Mouse (Mus musculus) forebrain, embryonic 13.5 days (tissue): ENCODE results near the gene Glud1. TPM values are rescaled to one million over a fixed set of nuclear protein-coding genes. Genes with fewer than 3 reads are reported as not detected.
A peak's percentile ranks its signal among the peaks of the same experiment; 100 is the strongest.

Source experiments
- ATAC-seq: fragments of 200-750 bp; cut with Nextera tagmentation; 2 replicates; pipeline ENCODE4 v1.8.0; 2017
- H3K27ac ChIP-seq: fragments of 300-500 bp; sonication (generic); 2 replicates; pipeline ENCODE4 v1.5.1; 2015; ENCODE audit warnings: inconsistent platforms, mild to moderate bottlenecking, moderate library complexity
- H3K27me3 ChIP-seq: fragments of 300-500 bp; sonication (generic); 2 replicates; pipeline ENCODE4 v1.6.1; 2015; ENCODE audit warnings: mild to moderate bottlenecking, inconsistent platforms
- H3K36me3 ChIP-seq: fragments of 300-500 bp; sonication (generic); 2 replicates; pipeline ENCODE4 v1.6.1; 2015; ENCODE audit warnings: mild to moderate bottlenecking, inconsistent platforms; ENCODE audit not compliant: poor library complexity, severe bottlenecking
- H3K4me1 ChIP-seq: fragments of 300-500 bp; sonication (generic); 2 replicates; pipeline ENCODE4 v1.6.1; 2015; ENCODE audit warnings: inconsistent platforms
- H3K4me2 ChIP-seq: fragments of 300-500 bp; sonication (generic); 2 replicates; pipeline ENCODE4 v1.6.1; 2015; ENCODE audit warnings: inconsistent platforms, mild to moderate bottlenecking, moderate library complexity
- H3K4me3 ChIP-seq: fragments of 300-500 bp; sonication (generic); 2 replicates; pipeline ENCODE4 v1.5.1; 2015; ENCODE audit warnings: mild to moderate bottlenecking, inconsistent platforms
- H3K9ac ChIP-seq: fragments of 300-500 bp; sonication (generic); 2 replicates; pipeline ENCODE4 v1.6.1; 2015; ENCODE audit warnings: mild to moderate bottlenecking, inconsistent platforms
- H3K9me3 ChIP-seq: fragments of 300-500 bp; sonication (generic); replicated peaks from 2 replicates; pipeline ENCODE4 v1.6.1; 2016; ENCODE audit warnings: inconsistent platforms
- WGBS: fragments of 180-500 bp; shearing (Covaris S2); methylation state at CpG from one replicate; pipeline ENCODE4 v1.1.7; 2015; 5-methylcytosine and 5-hydroxymethylcytosine counted together
- polyA plus RNA-seq: library from polyadenylated mRNA; unstranded; fragments of >200 nt; fragmentation: Nextera tagmentation; extraction: Ambion mirVana; gene quantifications from 2 replicates; pipeline ENCODE4 v1.2.1, GENCODE M21; 2015

Glud1 gene
- polyA plus RNA-seq, 1 experiment from 2014 or later: 73.5 TPM

DNA sequence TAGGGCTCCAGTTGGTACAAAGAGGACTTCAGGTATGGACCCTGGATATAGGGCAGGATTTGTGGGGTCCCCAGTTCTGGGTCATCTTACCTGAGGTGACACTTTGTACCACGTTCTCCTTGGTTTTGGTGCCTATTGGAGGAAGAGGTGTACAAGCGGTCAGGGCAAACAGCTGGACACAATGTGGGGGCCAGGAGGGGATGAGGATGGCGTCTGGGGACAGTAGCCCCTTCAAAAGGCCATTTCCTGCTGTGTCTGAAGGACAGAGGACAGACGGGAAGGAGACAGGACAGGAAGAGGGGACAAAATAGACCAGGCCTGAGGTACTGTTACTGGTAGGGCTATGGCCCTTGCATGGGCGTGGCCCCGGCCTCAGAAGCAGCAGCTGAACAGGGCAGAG lies 63.1 kb downstream of the Glud1 start:
- H3K9ac ChIP-seq: no peak overlapping the region
- ATAC-seq: no peak

DNA sequence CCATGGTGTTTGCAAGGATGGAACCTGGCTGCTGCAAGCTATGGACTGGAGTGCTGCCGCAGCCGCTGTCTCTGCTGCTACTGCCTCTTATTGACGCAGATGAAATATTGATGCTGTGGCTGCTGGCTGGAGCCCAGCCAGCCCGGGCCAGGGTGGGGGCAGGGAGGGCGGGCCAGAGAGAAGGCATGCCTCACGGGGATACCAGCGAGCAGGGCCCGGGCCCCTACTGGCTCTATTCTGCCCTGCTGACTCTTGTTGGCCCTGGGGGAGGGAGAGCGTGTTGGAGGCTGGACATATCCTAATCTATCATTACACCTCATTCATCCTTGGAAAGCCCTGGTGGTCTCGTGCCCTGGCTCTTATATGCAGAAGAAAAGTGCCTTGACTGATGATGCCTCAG lies 64.0 kb downstream of the Glud1 start, which contains the start of gene Sncg:
TSS of gene Sncg (minus strand) at position 213 of the 400 bp plus-strand sequence.
- 65% methylated on average over 10 of the region's 10 CpGs for WGBS
- H3K9ac ChIP-seq: no peak within 1 kb of the TSS
- no peak for ATAC-seq

More for the DNA sequence above, 63.1 kb downstream of the Glud1 start:
- Histone ChIP-seq H3K4me1 (peaks cover 4% of the 10 kb centered on the region), H3K9me3 (no peaks in the 10 kb centered on the region), H3K4me3 (no peak overlapping the region), H3K36me3 (no peaks in the 10 kb centered on the region), H3K27ac (no peak overlapping the region), H3K4me2 (no peak overlapping the region), H3K27me3 (no peaks in the 10 kb centered on the region)
- 82% methylated on average over 6 of the region's 6 CpGs for WGBS

DNA sequence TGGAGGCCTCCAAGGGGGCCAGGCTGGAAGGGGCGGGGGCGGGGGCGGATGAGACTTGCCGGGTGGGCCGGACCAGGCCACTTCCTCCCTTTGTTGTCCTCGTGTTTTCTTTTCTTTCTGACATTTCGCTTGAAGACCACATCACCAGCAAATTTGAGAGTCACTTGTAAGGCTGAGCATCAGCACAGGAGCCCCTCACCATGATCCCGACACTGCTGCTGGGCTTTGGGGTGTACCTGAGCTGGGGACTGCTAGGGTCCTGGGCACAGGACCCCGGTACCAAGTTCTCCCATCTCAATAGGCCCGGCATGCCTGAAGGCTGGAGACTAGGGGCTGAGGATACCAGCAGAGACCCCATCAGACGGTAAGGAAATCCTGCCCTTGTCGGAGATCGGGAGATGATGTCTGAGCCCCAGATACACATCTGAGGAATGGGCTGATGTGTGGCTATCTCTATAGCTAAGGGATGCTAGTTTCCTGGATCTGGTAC lies 64.9 kb downstream of the Glud1 start, which contains the start of gene Mmrn2:
TSS of gene Mmrn2 (plus strand) at position 51 of the 490 bp plus-strand sequence.
- no peaks in the 10 kb centered on the region for H3K9me3 ChIP-seq
- no peak within 1 kb of the TSS for H3K27ac ChIP-seq
- 84% methylated on average over 13 of the region's 13 CpGs for WGBS
- H3K4me2 ChIP-seq: no peak within 1 kb of the TSS
- no peaks in the 10 kb centered on the region for H3K36me3 ChIP-seq
- no peaks in the 10 kb centered on the region for H3K27me3 ChIP-seq
- no peak within 1 kb of the TSS for H3K9ac ChIP-seq
- peaks cover 9% of the 10 kb centered on the region for H3K4me1 ChIP-seq
- ATAC-seq: no peak
- H3K4me3 ChIP-seq: no peak within 1 kb of the TSS

More for the DNA sequence above, 64.0 kb downstream of the Glud1 start, which contains the start of gene Sncg:
- no peak within 1 kb of the TSS for H3K4me3 ChIP-seq
- no peak within 1 kb of the TSS for H3K27ac ChIP-seq
- no peaks in the 10 kb centered on the region for H3K36me3 ChIP-seq
- H3K27me3 ChIP-seq: no peaks in the 10 kb centered on the region
- H3K4me1 ChIP-seq: peaks cover 9% of the 10 kb centered on the region
- H3K9me3 ChIP-seq: no peaks in the 10 kb centered on the region
- no peak within 1 kb of the TSS for H3K4me2 ChIP-seq

DNA sequence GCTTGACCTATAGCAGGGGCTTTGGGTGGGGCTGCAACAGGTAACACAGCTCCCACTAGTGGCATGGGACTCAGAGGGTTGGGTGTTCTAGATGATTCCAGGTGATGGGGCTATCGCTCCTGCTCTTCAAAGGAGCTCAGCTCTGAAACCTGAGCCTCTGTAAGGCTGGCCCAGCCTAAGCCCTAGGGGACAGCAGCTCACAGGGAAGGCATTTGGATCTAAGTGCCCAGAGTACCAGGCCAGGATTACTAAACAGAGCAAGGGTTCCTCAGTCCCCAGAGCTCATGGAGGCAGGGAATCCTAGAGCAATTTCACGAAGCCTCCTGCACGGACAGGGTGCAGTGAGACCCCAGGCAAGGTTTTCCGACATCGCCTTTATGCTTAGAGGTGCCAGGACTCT lies 65.4 kb downstream of the Glud1 start:
- 86% methylated on average over 5 of the region's 5 CpGs for WGBS
- Histone ChIP-seq H3K4me1 (peaks cover 9% of the 10 kb centered on the region), H3K4me2 (no peak overlapping the region), H3K27me3 (no peaks in the 10 kb centered on the region), H3K27ac (no peak overlapping the region), H3K9ac (no peak overlapping the region), H3K4me3 (no peak overlapping the region), H3K36me3 (no peaks in the 10 kb centered on the region), H3K9me3 (no peaks in the 10 kb centered on the region)
- ATAC-seq: no peak

DNA sequence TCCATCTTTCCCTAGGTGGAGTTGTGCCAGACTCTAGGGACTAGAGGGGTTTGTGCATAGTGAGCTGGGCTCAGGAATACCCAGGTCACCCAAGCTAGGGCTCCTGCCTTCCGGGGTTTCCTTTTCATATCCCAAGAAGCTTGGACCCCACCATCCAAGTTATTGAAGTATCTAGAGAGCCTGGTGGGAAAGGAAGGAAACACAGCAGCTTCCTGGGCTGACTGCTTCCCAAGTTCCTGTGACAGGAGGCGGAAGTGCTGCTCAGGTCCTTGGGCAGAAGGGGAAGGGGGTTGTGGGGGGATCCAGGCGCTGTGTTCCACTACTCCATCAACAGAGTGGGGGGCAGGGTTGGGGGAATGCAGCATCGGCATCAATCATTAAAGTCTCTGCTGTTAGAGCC lies 66.6 kb downstream of the Glud1 start:
- 82% methylated on average over 4 of the region's 4 CpGs for WGBS

DNA sequence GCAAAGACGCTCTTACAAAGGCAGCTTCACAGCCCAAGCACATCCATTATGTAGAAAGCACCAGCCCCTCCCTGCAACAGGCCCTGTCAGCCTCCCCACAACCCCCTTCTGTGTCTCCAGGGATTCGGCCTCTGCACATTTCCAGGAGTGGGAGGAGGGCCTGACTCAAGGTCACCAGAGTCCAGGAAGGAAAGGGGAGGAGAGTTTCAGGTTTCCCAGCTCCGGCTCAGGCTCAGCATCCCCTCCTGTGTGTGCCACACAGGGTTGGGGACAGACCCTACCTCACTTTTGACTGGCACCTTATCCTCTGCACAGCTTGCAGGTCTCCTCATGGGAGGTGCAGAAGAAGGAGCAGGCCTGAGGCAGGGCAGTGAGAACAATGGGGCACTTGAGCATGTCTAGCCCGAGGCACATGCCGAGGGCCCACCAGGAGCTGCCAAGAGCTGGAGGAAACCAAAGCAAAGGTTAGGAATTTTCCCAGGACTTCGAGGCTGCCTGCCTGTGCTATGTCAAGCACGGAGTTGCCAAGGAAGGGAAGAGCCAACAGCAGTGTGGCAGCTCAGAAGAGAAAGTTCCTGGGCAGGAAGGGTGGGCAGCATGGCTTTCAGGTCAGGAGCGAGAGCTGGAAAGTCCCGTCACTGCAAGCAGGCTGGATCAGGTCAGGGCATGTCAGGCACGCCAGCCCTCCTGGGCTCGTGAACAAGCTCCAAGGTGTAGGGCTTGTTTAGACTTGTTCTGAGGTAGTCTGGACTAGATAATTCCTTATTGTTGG lies 68.2 kb downstream of the Glud1 start:
- 40% methylated on average over 11 of the region's 11 CpGs for WGBS
- Histone ChIP-seq H3K4me2 (no peak overlapping the region), H3K27me3 (no peaks in the 10 kb centered on the region), H3K36me3 (no peaks in the 10 kb centered on the region), H3K9ac (no peak overlapping the region; the same call in 1 of the 2 replicates), H3K9me3 (no peaks in the 10 kb centered on the region), H3K4me1 (peaks cover 9% of the 10 kb centered on the region), H3K27ac (no peak overlapping the region), H3K4me3 (no peak overlapping the region)
- peak; percentile 44; the same call in 1 of the 2 replicates for ATAC-seq

More for the DNA sequence above, 66.6 kb downstream of the Glud1 start:
- Histone ChIP-seq H3K4me3 (no peak overlapping the region), H3K9ac (no peak overlapping the region), H3K4me1 (peaks cover 9% of the 10 kb centered on the region), H3K36me3 (no peaks in the 10 kb centered on the region), H3K27me3 (no peaks in the 10 kb centered on the region), H3K27ac (no peak overlapping the region), H3K9me3 (no peaks in the 10 kb centered on the region), H3K4me2 (no peak overlapping the region)
- no peak for ATAC-seq

DNA sequence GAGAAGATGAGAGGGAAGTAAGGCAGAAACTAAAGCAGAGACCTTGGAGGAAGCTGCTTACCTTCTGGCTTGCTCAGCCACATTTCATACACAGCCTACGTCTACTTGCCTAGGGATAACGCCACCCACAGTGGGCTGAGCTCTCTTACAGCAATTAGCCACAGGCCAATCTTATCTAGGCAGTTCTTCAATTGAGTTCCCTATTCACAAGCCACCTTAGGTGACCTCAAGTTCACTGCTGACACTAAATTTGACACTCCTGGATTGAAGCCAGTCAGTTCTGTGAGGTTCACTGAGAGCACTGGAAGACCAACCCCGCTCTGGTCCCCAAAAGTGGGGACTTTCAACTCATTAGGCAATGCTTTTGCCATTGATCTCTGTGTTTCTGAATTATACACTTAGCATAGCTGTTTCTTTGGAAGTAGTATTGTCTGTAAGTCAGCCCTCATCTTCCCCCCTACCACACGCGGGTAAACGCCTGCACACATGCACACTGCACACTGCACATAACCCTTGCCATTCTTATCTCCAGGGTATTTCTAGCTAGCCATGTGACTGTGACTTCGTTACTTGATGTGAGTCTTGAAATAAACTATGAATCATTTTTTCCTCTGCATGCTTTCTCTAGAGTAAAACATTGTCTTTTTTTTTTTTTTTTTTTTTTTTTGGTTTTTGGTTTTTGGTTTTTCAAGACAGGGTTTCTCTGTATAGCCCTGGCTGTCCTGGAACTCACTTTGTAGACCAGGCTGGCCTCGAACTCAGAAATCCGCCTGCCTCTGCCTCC lies 72.6 kb downstream of the Glud1 start:
- Histone ChIP-seq H3K27me3 (no peaks in the 10 kb centered on the region), H3K9me3 (no peaks in the 10 kb centered on the region), H3K4me2 (no peak overlapping the region), H3K4me1 (peaks cover 9% of the 10 kb centered on the region), H3K36me3 (no peaks in the 10 kb centered on the region), H3K4me3 (no peak overlapping the region), H3K27ac (no peak overlapping the region), H3K9ac (no peak overlapping the region)
- WGBS: 92% methylated on average over 9 of the region's 9 CpGs
- ATAC-seq: no peak

DNA sequence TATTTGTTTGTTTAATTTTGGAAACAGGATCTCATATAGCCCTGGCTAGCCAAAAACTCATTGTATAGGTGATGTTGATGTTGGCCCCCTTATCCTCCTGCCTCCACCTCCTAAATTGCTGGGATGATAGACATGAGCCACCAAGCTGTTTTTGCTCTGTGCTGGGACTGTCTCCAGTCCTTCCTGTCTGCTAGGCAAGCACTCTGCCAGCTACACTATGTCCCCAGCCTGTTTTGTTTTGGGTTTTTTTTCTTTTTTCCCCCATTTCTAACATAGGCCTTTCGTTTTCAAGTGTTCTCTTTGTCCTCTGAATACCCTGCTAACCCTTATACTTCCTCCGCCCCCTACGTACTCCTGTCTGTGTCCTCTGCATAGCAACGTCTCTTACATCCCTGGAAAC lies 82.8 kb downstream of the Glud1 start:
- H3K27me3 ChIP-seq: no peaks in the 10 kb centered on the region
- H3K27ac ChIP-seq: no peak overlapping the region
- H3K9ac ChIP-seq: no peak overlapping the region
- ATAC-seq: no peak; the same call in 1 of the 2 replicates
- H3K4me1 ChIP-seq: no peaks in the 10 kb centered on the region
- no peak overlapping the region for H3K4me2 ChIP-seq
- peaks cover 9% of the 10 kb centered on the region for H3K36me3 ChIP-seq
- H3K4me3 ChIP-seq: no peak overlapping the region
- H3K9me3 ChIP-seq: 0 out of 2 replicates have a peak, but pooled peaks cover 5% of the 10 kb centered on the region
- 35% methylated on average over 4 of the region's 4 CpGs for WGBS

Other genes with a start within 250 kb of the Glud1 start
- not detected in 2 replicates for gene Anxa8, start 224.7 kb upstream of the Glud1 start, polyA plus RNA-seq
- not detected in 2 replicates for gene A630023A22Rik, start 208.0 kb upstream of the Glud1 start, polyA plus RNA-seq
- gene Npy4r, start 158.2 kb upstream of the Glud1 start, polyA plus RNA-seq: 0.04 and 0.05 TPM in 2 replicates
- 2.0 and 2.3 TPM in 2 replicates for gene Gprin2, start 109.1 kb upstream of the Glud1 start, polyA plus RNA-seq
- gene Syt15, start 91.1 kb upstream of the Glud1 start, polyA plus RNA-seq: 0.21 and 0.26 TPM in 2 replicates
- 9.9 and 10.2 TPM in 2 replicates for gene Shld2, start 234 bp upstream of the Glud1 start, polyA plus RNA-seq
- gene Fam25c, start 44.7 kb downstream of the Glud1 start, polyA plus RNA-seq: not detected in 2 replicates
- 3.8 and 4.5 TPM in 2 replicates for gene Sncg, start 64.1 kb downstream of the Glud1 start, polyA plus RNA-seq
- 5.1 and 5.3 TPM in 2 replicates for gene Mmrn2, start 64.7 kb downstream of the Glud1 start, polyA plus RNA-seq
- 24.9 and 25.5 TPM in 2 replicates for gene Bmpr1a, start 192.6 kb downstream of the Glud1 start, polyA plus RNA-seq
- gene 9230112D13Rik, start 212.1 kb downstream of the Glud1 start, polyA plus RNA-seq: not detected in 2 replicates